Mouse (Mus musculus) stomach, postnatal 0 days (tissue): Measurements from ENCODE around the gene 1600014C10Rik.

Experiments used
- CTCF ChIP-seq: IDR thresholded peaks from 2 replicates; pipeline ENCODE4 v1.5.1; 2016; ENCODE audit warnings: antibody characterized with exemption, low read depth, mild to moderate bottlenecking, moderate library complexity
- EP300 ChIP-seq: optimal IDR thresholded peaks from 2 replicates; pipeline ENCODE3; 2016; ENCODE audit warnings: antibody characterized with exemption

DNA sequence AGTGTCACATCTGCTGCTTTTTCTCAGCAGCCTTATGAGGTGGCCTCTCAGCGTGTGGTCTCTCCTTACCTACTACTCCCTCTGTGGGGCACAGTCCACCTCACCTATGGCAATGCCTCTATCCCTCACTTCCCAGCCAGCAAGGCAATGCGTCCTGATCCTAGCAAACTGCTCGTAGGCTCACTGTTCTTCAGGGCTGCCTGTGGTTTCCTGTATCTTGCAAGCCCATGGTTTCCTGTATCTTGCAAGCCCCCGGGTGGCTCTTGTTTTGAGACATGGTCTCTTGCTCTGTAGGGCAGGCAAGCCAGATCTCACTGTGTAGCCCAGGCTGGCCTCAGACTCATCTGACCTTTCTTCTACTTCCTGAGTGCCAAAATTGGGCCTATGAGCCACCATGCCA lies 3.8 kb downstream of the 1600014C10Rik start:
- TF ChIP-seq CTCF (no peak), EP300 (no peak)
